Mouse (Mus musculus): Measurements from ENCODE around the gene Gdf9.

GRCm38 (mm10) chr11:53447996-53448395, 17.2 kb downstream of the Gdf9 start:
- no peak for TF ChIP-seq EP300 (IDR thresholded peaks at IDR 0.05)
- no peak for TF ChIP-seq CTCF (IDR thresholded peaks at IDR 0.05)

Data from lung, postnatal 0 days (tissue).